27 mouse cellular contexts compared by ENCODE assay signal in the genomic region with DNA sequence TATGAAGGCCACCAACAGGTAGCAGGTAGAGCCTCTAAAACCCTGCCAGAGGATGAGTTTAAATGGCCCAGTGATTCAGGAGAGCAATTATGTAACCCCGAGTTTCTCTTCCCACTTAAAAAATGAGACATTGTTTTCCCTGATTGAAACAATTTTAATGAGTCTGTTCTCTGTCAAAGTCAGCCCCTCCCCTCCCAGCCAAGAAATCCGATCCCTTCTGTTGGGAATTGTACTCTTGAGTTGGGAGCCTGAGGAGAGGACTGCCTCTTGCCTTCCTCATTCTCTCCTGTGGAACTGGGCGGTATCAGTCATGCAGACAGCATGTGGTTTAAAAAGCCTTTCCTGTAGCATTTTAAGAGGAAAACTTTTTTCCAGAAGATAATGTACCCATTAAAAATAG. TPM values are rescaled to one million over a fixed set of nuclear protein-coding genes. Genes with fewer than 3 reads are reported as not detected.
DNase-seq lines count a peak whose midpoint lies in the region; ATAC-seq and TF ChIP-seq lines count a peak whose summit lies in the region.
"Had no signal": no experiment of that assay in that cellular context is flagged by ENCODE, and none has a peak within 500 bp of the region (broad histone marks: within the 10 kb centered on the region; RNA-seq: fewer than 3 reads in every experiment).

No protein-coding gene starts in this region.

- H3K4me1 ChIP-seq in kidney, postnatal 0 days (replicated peaks; ENCODE audit: insufficient read depth, low read length) = no peaks in the 10 kb centered on the region
- peaks cover 90% of the 10 kb centered on the region for H3K4me1 ChIP-seq in E14TG2a.4 (replicated peaks; ENCODE audit: low read depth, low read length)
- H3K4me1 ChIP-seq in embryonic facial prominence, embryonic 14.5 days (ENCODE audit: control insufficient read depth, insufficient read depth, low read length) = no peaks in the 10 kb centered on the region; the same call in 1 of the 2 replicates
- no peaks in the 10 kb centered on the region for H3K4me1 ChIP-seq in thymus, adult 2 months (replicated peaks; ENCODE audit: control insufficient read depth, insufficient read depth, low read length)

- H3K27ac ChIP-seq in kidney, postnatal 0 days = no peak overlapping the region
- H3K27ac ChIP-seq in embryonic facial prominence, embryonic 14.5 days (replicated peaks; ENCODE audit: low read depth, low read length) = no peak overlapping the region
- H3K27ac ChIP-seq in thymus, adult 2 months (ENCODE audit: control insufficient read depth, insufficient read depth, low read length) = no peak overlapping the region
- H3K27ac ChIP-seq: embryonic facial prominence, embryonic 12.5 days; forebrain, embryonic 12.5 days; forebrain, embryonic 15.5 days; heart, adult 2 months; heart, embryonic 13.5 days; hindbrain, embryonic 15.5 days had no signal

- no peak overlapping the region for H3K4me2 ChIP-seq in kidney, postnatal 0 days (ENCODE audit: low read length)
- no peak overlapping the region for H3K4me2 ChIP-seq in embryonic facial prominence, embryonic 14.5 days (ENCODE audit: low read depth, low read length)
- H3K4me2 ChIP-seq: embryonic facial prominence, embryonic 12.5 days; forebrain, embryonic 12.5 days; forebrain, embryonic 15.5 days; heart, embryonic 13.5 days; hindbrain, embryonic 15.5 days had no signal

- no peaks in the 10 kb centered on the region for H3K9me3 ChIP-seq in kidney, postnatal 0 days (replicated peaks; ENCODE audit: low read length)
- no peaks in the 10 kb centered on the region for H3K9me3 ChIP-seq in E14TG2a.4 (ENCODE audit: low read length)
- no peaks in the 10 kb centered on the region for H3K9me3 ChIP-seq in embryonic facial prominence, embryonic 14.5 days (ENCODE audit: control insufficient read depth, low read length)
- H3K9me3 ChIP-seq: embryonic facial prominence, embryonic 12.5 days; forebrain, embryonic 12.5 days; forebrain, embryonic 15.5 days; heart, embryonic 10.5 days; heart, embryonic 13.5 days; hindbrain, embryonic 15.5 days had no signal

- peak; percentile 44 for DNase-seq in kidney, postnatal 0 days (ENCODE audit: low spot score)
- DNase-seq in kidney, postnatal 25 days = no peak
- DNase-seq in Muller cell, postnatal 12 days (ENCODE audit: inconsistent ontology term) = peak; percentile 57
- DNase-seq in embryonic facial prominence, embryonic 14.5 days (ENCODE audit: low spot score) = peak; percentile 45
- DNase-seq in urinary bladder, adult 18-20 months (ENCODE audit: low spot score in 2 of 2) = no peak
- no peak for DNase-seq in ovary, postnatal 14 days (ENCODE audit: low spot score)
- no peak for DNase-seq in thymus, adult 2 months
- DNase-seq: adrenal gland, adult 2 months; adrenal gland, postnatal 14 days; cerebellum, adult 18-20 months; cerebellum, adult 9-10 months; cerebellum, postnatal 14 days; gastrocnemius, postnatal 10 days; gastrocnemius, postnatal 36 days; heart, adult 2 months; heart, postnatal 14 days; heart, postnatal 4 days had no signal

- H3K4me3 ChIP-seq in kidney, postnatal 0 days (replicated peaks; ENCODE audit: low read depth, low read length) = no peak overlapping the region
- H3K4me3 ChIP-seq in E14TG2a.4 (replicated peaks; ENCODE audit: low read length) = peak overlapping the region; percentile 14
- H3K4me3 ChIP-seq in embryonic facial prominence, embryonic 14.5 days (ENCODE audit: low read depth, low read length) = no peak overlapping the region
- no peak overlapping the region for H3K4me3 ChIP-seq in thymus, adult 2 months (ENCODE audit: control insufficient read depth, insufficient read depth, low read length)
- H3K4me3 ChIP-seq: embryonic facial prominence, embryonic 12.5 days; erythroblast, embryonic 14.5 days; forebrain, embryonic 12.5 days; forebrain, embryonic 15.5 days; heart, adult 2 months; heart, embryonic 10.5 days; heart, embryonic 13.5 days; hindbrain, embryonic 15.5 days had no signal

- no peak for TF ChIP-seq CTCF in kidney, postnatal 0 days (IDR thresholded peaks at IDR 0.05; ENCODE audit: low read depth)
- TF ChIP-seq CTCF in E14TG2a.4 (conservative IDR thresholded peaks at IDR 0.05; ENCODE audit: low read length) = no peak
- TF ChIP-seq CTCF in thymus, adult 2 months (IDR thresholded peaks at IDR 0.05; ENCODE audit: borderline replicate concordance, control insufficient read depth, extremely low read depth, insufficient read depth, low read length, poor library complexity) = no peak

- TF ChIP-seq POLR2A in thymus, adult 2 months (IDR thresholded peaks at IDR 0.05; ENCODE audit: control insufficient read depth, extremely low read depth, insufficient read depth, low read length, poor library complexity) = no peak

- no peaks in the 10 kb centered on the region for H3K27me3 ChIP-seq in kidney, postnatal 0 days (ENCODE audit: insufficient read depth, low read length)
- H3K27me3 ChIP-seq in E14TG2a.4 (ENCODE audit: insufficient read depth, low read length) = no peaks in the 10 kb centered on the region
- H3K27me3 ChIP-seq in embryonic facial prominence, embryonic 14.5 days (replicated peaks; ENCODE audit: control insufficient read depth, insufficient read depth, low read length) = no peaks in the 10 kb centered on the region
- no peaks in the 10 kb centered on the region for H3K27me3 ChIP-seq in thymus, adult 2 months (ENCODE audit: control insufficient read depth, insufficient read depth, low read length)
- H3K27me3 ChIP-seq: embryonic facial prominence, embryonic 12.5 days; forebrain, embryonic 12.5 days; forebrain, embryonic 15.5 days; hindbrain, embryonic 15.5 days had no signal

- no peak overlapping the region for H3K9ac ChIP-seq in kidney, postnatal 0 days (ENCODE audit: low read depth, low read length)
- H3K9ac ChIP-seq in embryonic facial prominence, embryonic 14.5 days (ENCODE audit: low read depth, low read length) = no peak overlapping the region
- H3K9ac ChIP-seq: embryonic facial prominence, embryonic 12.5 days; forebrain, embryonic 12.5 days; forebrain, embryonic 15.5 days; heart, embryonic 13.5 days; hindbrain, embryonic 15.5 days had no signal

- ATAC-seq in kidney, postnatal 0 days (replicated peaks; ENCODE audit: low FRiP score, low read depth) = no peak
- ATAC-seq in embryonic facial prominence, embryonic 14.5 days (ENCODE audit: low read depth) = no peak
- ATAC-seq: CD4-positive, CD25-positive, alpha-beta regulatory T cell, adult 4 months; forebrain, embryonic 15.5 days had no signal

- 0 out of 2 replicates have a peak, but pooled peaks cover 4% of the 10 kb centered on the region for H3K36me3 ChIP-seq in kidney, postnatal 0 days (ENCODE audit: insufficient read depth, low read length)
- H3K36me3 ChIP-seq in E14TG2a.4 (ENCODE audit: insufficient read depth, low read length) = peaks cover 50% of the 10 kb centered on the region
- H3K36me3 ChIP-seq in embryonic facial prominence, embryonic 14.5 days (ENCODE audit: control insufficient read depth, insufficient read depth, low read length) = peaks cover 21% of the 10 kb centered on the region; the same call in 1 of the 2 replicates
- H3K36me3 ChIP-seq in thymus, adult 2 months (ENCODE audit: control insufficient read depth, insufficient read depth, low read length) = peaks cover 10% of the 10 kb centered on the region; the same call in 1 of the 2 replicates

- 26% methylated on average over 3 of the region's 3 CpGs for WGBS in kidney, postnatal 0 days
- WGBS in embryonic facial prominence, embryonic 14.5 days = 29% methylated on average over 3 of the region's 3 CpGs
- 88% methylated on average over 3 of the region's 3 CpGs for WGBS in thymus, adult 2 months

RNA-seq across cellular contexts. Expression of a gene that starts 14.2 kb away (rescaled TPM):
- polyA plus RNA-seq in kidney, postnatal 0 days (2015; fragmentation: Nextera tagmentation; extraction: Ambion mirVana) = 18.6 and 19.3 TPM in 2 replicates
- polyA plus RNA-seq in embryonic facial prominence, embryonic 14.5 days (2014; fragmentation: Nextera tagmentation; extraction: Ambion mirVana) = 19.8 and 24.5 TPM in 2 replicates
- 25.1 and 31.3 TPM in 2 replicates for polyA plus RNA-seq in thymus, adult 2 months (2012; rRNA removed)

RNA-seq across cellular contexts. Expression of a gene that starts 19.7 kb away (rescaled TPM):
- not detected in 2 replicates for polyA plus RNA-seq in kidney, postnatal 0 days (2015; fragmentation: Nextera tagmentation; extraction: Ambion mirVana)
- 0.11 and 0.14 TPM in 2 replicates for polyA plus RNA-seq in embryonic facial prominence, embryonic 14.5 days (2014; fragmentation: Nextera tagmentation; extraction: Ambion mirVana)
- polyA plus RNA-seq in thymus, adult 2 months (2012; rRNA removed) = 4.1 and 4.4 TPM in 2 replicates
- polyA plus RNA-seq: C2C12; CD4-positive, CD25-positive, alpha-beta regulatory T cell, adult 4 months; erythroblast, embryonic 14.5 days; heart, embryonic 10.5 days; heart, embryonic 13.5 days had no signal

RNA-seq across cellular contexts. Expression of a gene that starts 34.5 kb away (rescaled TPM):
- 33.4 and 34.7 TPM in 2 replicates for polyA plus RNA-seq in kidney, postnatal 0 days (2015; fragmentation: Nextera tagmentation; extraction: Ambion mirVana)
- 37.4 and 41.5 TPM in 2 replicates for polyA plus RNA-seq in embryonic facial prominence, embryonic 14.5 days (2014; fragmentation: Nextera tagmentation; extraction: Ambion mirVana)
- 19.3 and 21.7 TPM in 2 replicates for polyA plus RNA-seq in thymus, adult 2 months (2012; rRNA removed)

RNA-seq across cellular contexts. Expression of a gene that starts 42.3 kb away (rescaled TPM):
- polyA plus RNA-seq in kidney, postnatal 0 days (2015; fragmentation: Nextera tagmentation; extraction: Ambion mirVana) = 3.9 and 4.2 TPM in 2 replicates
- 4.2 and 4.6 TPM in 2 replicates for polyA plus RNA-seq in embryonic facial prominence, embryonic 14.5 days (2014; fragmentation: Nextera tagmentation; extraction: Ambion mirVana)
- polyA plus RNA-seq in thymus, adult 2 months (2012; rRNA removed) = 15.9 and 16.2 TPM in 2 replicates

RNA-seq across cellular contexts. Expression of a gene that starts 42.3 kb away (rescaled TPM):
- polyA plus RNA-seq in kidney, postnatal 0 days (2015; fragmentation: Nextera tagmentation; extraction: Ambion mirVana) = 641 and 676 TPM in 2 replicates
- polyA plus RNA-seq in embryonic facial prominence, embryonic 14.5 days (2014; fragmentation: Nextera tagmentation; extraction: Ambion mirVana) = 494 and 573 TPM in 2 replicates
- 205 and 250 TPM in 2 replicates for polyA plus RNA-seq in thymus, adult 2 months (2012; rRNA removed)

Comparison
In these comparisons a context has a peak if more than half of its experiments do, and no peak if none do; other contexts are left out.
1. DNase-seq: peak in kidney, postnatal 0 days (single experiment), Muller cell, postnatal 12 days (single experiment) and embryonic facial prominence, embryonic 14.5 days (single experiment); none in kidney, postnatal 25 days (0 of 2), urinary bladder, adult 18-20 months (0 of 2), ovary, postnatal 14 days (single experiment) and thymus, adult 2 months (single experiment).